Mouse (Mus musculus) forebrain, postnatal 0 days (tissue): ENCODE results near the gene Polrmt. TPM values are rescaled to one million over a fixed set of nuclear protein-coding genes. Genes with fewer than 3 reads are reported as not detected.

Experiments
- ATAC-seq: fragments of 200-750 bp; cut with Nextera tagmentation; 2 replicates; pipeline ENCODE4 v1.8.0; 2017; ENCODE audit warnings: mild to moderate bottlenecking, moderate library complexity
- DNase-seq: peaks from one replicate; pipeline ENCODE4 v3.0.0-alpha.2; 2015
- H3K27ac ChIP-seq: fragments of 300-500 bp; sonication (generic); 2 replicates; pipeline ENCODE4 v1.5.1; 2014; ENCODE audit warnings: low read depth, mild to moderate bottlenecking, antibody characterized with exemption, low read length, moderate library complexity, mixed read lengths
- H3K27me3 ChIP-seq: fragments of 300-500 bp; sonication (generic); 2 replicates; pipeline ENCODE4 v1.6.1; 2014; ENCODE audit warnings: mild to moderate bottlenecking, low read length, mixed read lengths; ENCODE audit not compliant: insufficient read depth
- H3K36me3 ChIP-seq: fragments of 300-500 bp; sonication (generic); 2 replicates; pipeline ENCODE4 v1.6.1; 2014; ENCODE audit warnings: mild to moderate bottlenecking, moderate library complexity; ENCODE audit not compliant: insufficient read depth
- H3K4me1 ChIP-seq: fragments of 300-500 bp; sonication (generic); 2 replicates; pipeline ENCODE4 v1.6.1; 2014; ENCODE audit warnings: antibody characterized with exemption; ENCODE audit not compliant: insufficient read depth
- H3K4me2 ChIP-seq: fragments of 300-500 bp; sonication (generic); 2 replicates; pipeline ENCODE4 v1.6.1; 2014; ENCODE audit warnings: low read depth, mild to moderate bottlenecking, moderate library complexity
- H3K4me3 ChIP-seq: fragments of 300-500 bp; sonication (generic); 2 replicates; pipeline ENCODE4 v1.5.1; 2014; ENCODE audit warnings: low read depth, low read length, mixed read lengths
- H3K9ac ChIP-seq: fragments of 300-500 bp; sonication (generic); 2 replicates; pipeline ENCODE4 v1.6.1; 2014; ENCODE audit warnings: mild to moderate bottlenecking
- H3K9me3 ChIP-seq: fragments of 300-500 bp; sonication (generic); 2 replicates; pipeline ENCODE4 v1.6.1; 2016; ENCODE audit warnings: low read length
- CTCF ChIP-seq: sonication (generic); IDR thresholded peaks from 2 replicates; pipeline ENCODE4 v1.5.1; 2016; ENCODE audit warnings: antibody characterized with exemption, control low read depth, low read depth
- WGBS: fragments of 180-500 bp; shearing (Covaris S2); extraction: QIAGEN DNeasy Blood & Tissue Kit; methylation state at CpG from one replicate; pipeline ENCODE4 v1.1.7; 2014; 5-methylcytosine and 5-hydroxymethylcytosine counted together
- polyA plus RNA-seq: library from polyadenylated mRNA; unstranded; fragments of >200 nt; fragmentation: Nextera tagmentation; extraction: Ambion mirVana; gene quantifications from 2 replicates; pipeline ENCODE4 v1.2.1, GENCODE M21; 2015
- total RNA-seq: library from RNA; depleted of rRNA; stranded (reverse); fragments of >200 nt; gene quantifications from 2 replicates; pipeline ENCODE4 v1.2.3, GENCODE M21; 2014

Gene Polrmt
- total and polyA plus RNA-seq, 2 experiments from 2014 or later, result 30.2 to 34.9 TPM

GRCm38 (mm10) chr10:79732500-79732899 is 13.9 kb downstream of the Polrmt start:
- 95% methylated on average over 1 of the region's 1 CpGs for WGBS
- H3K27ac ChIP-seq, result no peak overlapping the region
- no peak overlapping the region for H3K4me2 ChIP-seq
- DNase-seq, result no peak
- TF ChIP-seq CTCF, result peak; percentile 53
- no peak overlapping the region for H3K9ac ChIP-seq
- peaks cover 52% of the 10 kb centered on the region for H3K36me3 ChIP-seq
- no peaks in the 10 kb centered on the region for H3K9me3 ChIP-seq
- H3K4me3 ChIP-seq, result no peak overlapping the region
- H3K27me3 ChIP-seq, result no peaks in the 10 kb centered on the region
- H3K4me1 ChIP-seq, result no peaks in the 10 kb centered on the region
- no peak for ATAC-seq

GRCm38 (mm10) chr10:79729357-79729965 is 16.9 kb downstream of the Polrmt start:
- 53% methylated on average over 13 of the region's 13 CpGs for WGBS
- Histone ChIP-seq H3K4me3 (no peak overlapping the region), H3K9me3 (no peaks in the 10 kb centered on the region), H3K27ac (no peak overlapping the region), H3K9ac (no peak overlapping the region), H3K4me2 (no peak overlapping the region), H3K27me3 (no peaks in the 10 kb centered on the region), H3K36me3 (peaks cover 26% of the 10 kb centered on the region), H3K4me1 (no peaks in the 10 kb centered on the region)
- no peak for TF ChIP-seq CTCF
- ATAC-seq, result no peak
- DNase-seq, result no peak

- no peak overlapping the region for H3K9ac ChIP-seq
- H3K9me3 ChIP-seq, result no peaks in the 10 kb centered on the region
- WGBS, result 75% methylated on average over 28 of the region's 28 CpGs
- no peak overlapping the region for H3K27ac ChIP-seq
- peaks cover 19% of the 10 kb centered on the region for H3K36me3 ChIP-seq
- H3K4me1 ChIP-seq, result no peaks in the 10 kb centered on the region
- ATAC-seq (peak; percentile 17; the same call in 1 of the 2 replicates), DNase-seq (no peak)
- H3K27me3 ChIP-seq, result no peaks in the 10 kb centered on the region
- H3K4me2 ChIP-seq, result no peak overlapping the region
- no peak overlapping the region for H3K4me3 ChIP-seq
- no peak for TF ChIP-seq CTCF
These were observed 17.8 kb downstream of the Polrmt start for GRCm38 (mm10) chr10:79728323-79729249.

GRCm38 (mm10) chr10:79726090-79726489 is 20.3 kb downstream of the Polrmt start:
- no peak for DNase-seq
- Histone ChIP-seq H3K36me3 (peaks cover 4% of the 10 kb centered on the region; the same call in 1 of the 2 replicates), H3K27ac (no peak overlapping the region), H3K4me2 (no peak overlapping the region), H3K4me1 (no peaks in the 10 kb centered on the region), H3K27me3 (no peaks in the 10 kb centered on the region), H3K9me3 (no peaks in the 10 kb centered on the region), H3K4me3 (no peak overlapping the region), H3K9ac (no peak overlapping the region)
- TF ChIP-seq CTCF, result peak; percentile 58
- WGBS, result 34% methylated on average over 11 of the region's 11 CpGs
- no peak for ATAC-seq

- WGBS, result 89% methylated on average over 7 of the region's 7 CpGs
These were observed 22.7 kb downstream of the Polrmt start for GRCm38 (mm10) chr10:79723692-79724091.

GRCm38 (mm10) chr10:79723047-79723446 is 23.3 kb downstream of the Polrmt start:
- peak; percentile 48 for ATAC-seq

More at GRCm38 (mm10) chr10:79723692-79724091, 22.7 kb downstream of the Polrmt start:
- H3K4me2 ChIP-seq, result no peak overlapping the region
- DNase-seq (no peak), ATAC-seq (no peak)
- H3K27me3 ChIP-seq, result no peaks in the 10 kb centered on the region
- H3K36me3 ChIP-seq, result peaks cover 4% of the 10 kb centered on the region; the same call in 1 of the 2 replicates
- no peak overlapping the region for H3K27ac ChIP-seq
- no peak for TF ChIP-seq CTCF
- H3K9ac ChIP-seq, result no peak overlapping the region
- H3K4me1 ChIP-seq, result no peaks in the 10 kb centered on the region
- no peak overlapping the region for H3K4me3 ChIP-seq
- H3K9me3 ChIP-seq, result no peaks in the 10 kb centered on the region

More at GRCm38 (mm10) chr10:79723047-79723446, 23.3 kb downstream of the Polrmt start:
- Histone ChIP-seq H3K9ac (no peak overlapping the region), H3K4me2 (no peak overlapping the region), H3K36me3 (peaks cover 4% of the 10 kb centered on the region; the same call in 1 of the 2 replicates), H3K9me3 (no peaks in the 10 kb centered on the region), H3K27ac (no peak overlapping the region), H3K4me3 (no peak overlapping the region), H3K27me3 (no peaks in the 10 kb centered on the region; the same call in 1 of the 2 replicates), H3K4me1 (peaks cover under 1% of the 10 kb centered on the region; the same call in 1 of the 2 replicates)
- DNase-seq, result no peak
- 54% methylated on average over 6 of the region's 6 CpGs for WGBS
- no peak for TF ChIP-seq CTCF
